Mouse (Mus musculus): ENCODE measurements at regions not wholly inside any gene's neighbourhood (a gene's known extent, or its start where the extent isn't known, plus 50 kb on each side); places are given as distances from the start of the nearest gene placed in this dataset.

DNA sequence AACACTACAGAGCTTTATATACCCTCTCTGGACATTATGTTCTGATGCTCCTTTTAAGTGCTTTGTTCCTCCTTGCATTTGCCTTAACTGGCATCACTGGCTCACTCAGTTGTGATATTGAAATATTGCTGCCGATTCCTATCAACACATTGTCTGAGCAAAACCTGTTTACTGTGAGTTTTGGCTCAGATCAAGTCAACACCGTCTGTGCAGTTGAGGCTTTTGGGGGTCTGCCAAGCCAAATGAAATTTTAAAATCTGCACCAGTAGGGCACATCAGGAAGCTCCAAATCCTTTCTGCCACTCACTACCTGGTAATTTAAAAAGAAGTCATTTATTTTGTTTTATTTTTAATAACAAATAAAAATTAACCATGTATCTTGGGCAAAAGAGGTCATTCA is 482.6 kb upstream of the Gm20594 start:
- intact Hi-C loops (cut with DNase I), result no loop called here
- DNase-seq (ENCODE audit: extremely low spot score in 1 of 2, low spot score in 2 of 2), result peak in 1 of 2 experiments; percentile 2

Measured in left cerebral cortex, postnatal 10 days (tissue).